Mouse (Mus musculus): Measurements from ENCODE around the gene Slc9a8.

DNA sequence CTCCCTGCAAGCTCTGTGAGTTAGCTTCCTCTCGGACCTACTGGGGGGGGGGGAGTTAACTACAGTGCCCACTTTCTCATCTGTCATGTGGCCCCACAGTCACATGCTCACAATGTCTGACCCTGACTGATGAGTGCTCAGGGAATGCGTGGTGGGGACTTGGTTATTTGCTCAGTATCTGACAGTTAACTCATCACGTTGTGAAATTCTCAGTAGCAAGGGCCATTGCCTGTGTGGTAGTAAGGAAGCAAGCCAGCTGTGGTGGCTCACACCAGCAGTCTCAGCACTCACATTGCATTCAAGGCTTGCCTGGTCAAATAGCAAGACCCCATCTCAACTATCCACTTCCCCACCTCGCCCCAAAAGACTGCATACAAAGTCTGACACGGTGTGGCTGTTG, 45.7 kb downstream of the Slc9a8 start:
- no peak for TF ChIP-seq CTCF (IDR thresholded peaks at IDR 0.05; ENCODE audit: low read depth)
- no peak for TF ChIP-seq EP300 (optimal IDR thresholded peaks at IDR 0.05)

Measured in stomach, postnatal 0 days (tissue).